Mouse (Mus musculus) myocyte (in vitro differentiated cells): ENCODE data around the gene Ccdc184. TPM values are rescaled to one million over a fixed set of nuclear protein-coding genes. Genes with fewer than 3 reads are reported as not detected.

Experiments used
- H3K27me3 ChIP-seq: one replicate; pipeline ENCODE4 v1.6.1; 2011; ENCODE audit not compliant: control insufficient read depth, insufficient read depth, insufficient read length
- H3K36me3 ChIP-seq: one replicate; pipeline ENCODE4 v1.6.1; 2011; ENCODE audit not compliant: control insufficient read depth, insufficient read depth
- H3K4me2 ChIP-seq: one replicate; pipeline ENCODE4 v1.6.1; 2011; ENCODE audit warnings: low read depth, control low read depth
- H3K4me3 ChIP-seq: one replicate; pipeline ENCODE4 v1.5.1; 2011; ENCODE audit warnings: mild to moderate bottlenecking, control low read depth, moderate library complexity
- H3K79me2 ChIP-seq: one replicate; pipeline ENCODE4 v1.6.1; 2011; ENCODE audit not compliant: control insufficient read depth, insufficient read depth
- H3ac ChIP-seq: one replicate; pipeline ENCODE4 v1.6.1; 2011; ENCODE audit not compliant: control insufficient read depth, insufficient read length
- CEBPB ChIP-seq: IDR thresholded peaks from 2 replicates; pipeline ENCODE4 v1.6.1; 2011; ENCODE audit warnings: mild to moderate bottlenecking, moderate library complexity; ENCODE audit not compliant: poor library complexity, insufficient read depth, severe bottlenecking
- E2F4 ChIP-seq: IDR thresholded peaks from one replicate; pipeline ENCODE4 v1.6.1; 2011; ENCODE audit warnings: mild to moderate bottlenecking, control low read depth, moderate library complexity; ENCODE audit not compliant: insufficient read depth
- MAX ChIP-seq: IDR thresholded peaks from one replicate; pipeline ENCODE4 v1.6.1; 2011; ENCODE audit warnings: low read depth, mild to moderate bottlenecking, control low read depth
- MYOD1 ChIP-seq, 3 experiments: IDR thresholded peaks; one replicate each; pipeline ENCODE4 v1.6.1; 2011; ENCODE audit warnings: control low read depth in 2 of 3, low read depth in 2 of 3, mild to moderate bottlenecking in 2 of 3, moderate library complexity in 1 of 3; ENCODE audit not compliant: insufficient read length in 2 of 3, control insufficient read depth in 1 of 3
- MYOG ChIP-seq, 3 experiments: IDR thresholded peaks; one replicate each; pipeline ENCODE4 v1.6.1; 2011; ENCODE audit warnings: control low read depth in 2 of 3, low read depth in 2 of 3, mild to moderate bottlenecking in 2 of 3; ENCODE audit not compliant: insufficient read length in 2 of 3, control insufficient read depth in 1 of 3, insufficient read depth in 1 of 3
- POLR2A ChIP-seq: IDR thresholded peaks from one replicate; pipeline ENCODE4 v1.6.1; 2011; ENCODE audit warnings: low read depth, mild to moderate bottlenecking, control low read depth, moderate library complexity; ENCODE audit not compliant: insufficient read length
- POLR2AphosphoS2 ChIP-seq: IDR thresholded peaks from one replicate; pipeline ENCODE4 v1.6.1; 2011; ENCODE audit warnings: low read depth, control low read depth; ENCODE audit not compliant: insufficient read length
- REST ChIP-seq: IDR thresholded peaks from one replicate; pipeline ENCODE4 v1.6.1; 2011; ENCODE audit warnings: mild to moderate bottlenecking, control low read depth, moderate library complexity; ENCODE audit not compliant: insufficient read depth, insufficient read length
- SRF ChIP-seq: IDR thresholded peaks from one replicate; pipeline ENCODE4 v1.6.1; 2011; ENCODE audit warnings: low read depth; ENCODE audit not compliant: control insufficient read depth, insufficient read length
- TCF12 ChIP-seq: IDR thresholded peaks from one replicate; pipeline ENCODE4 v1.6.1; 2011; ENCODE audit warnings: mild to moderate bottlenecking, control low read depth; ENCODE audit not compliant: poor library complexity, insufficient read depth, severe bottlenecking
- TCF3 ChIP-seq: IDR thresholded peaks from one replicate; pipeline ENCODE4 v1.6.1; 2011; ENCODE audit warnings: low read depth, control low read depth; ENCODE audit not compliant: insufficient read length
- USF1 ChIP-seq: IDR thresholded peaks from one replicate; pipeline ENCODE4 v1.6.1; 2011; ENCODE audit warnings: low read depth, mild to moderate bottlenecking, control low read depth, moderate library complexity
- polyA plus RNA-seq: library from polyadenylated mRNA; unstranded; fragments of >200 nt; fragmentation: generic; extraction: Trizol; gene quantifications from one replicate; pipeline ENCODE4 v1.2.1, GENCODE M21; 2012; ENCODE audit warnings: missing spikeins

Gene Ccdc184
- polyA plus RNA-seq, 1 experiment = 0.05 TPM

DNA sequence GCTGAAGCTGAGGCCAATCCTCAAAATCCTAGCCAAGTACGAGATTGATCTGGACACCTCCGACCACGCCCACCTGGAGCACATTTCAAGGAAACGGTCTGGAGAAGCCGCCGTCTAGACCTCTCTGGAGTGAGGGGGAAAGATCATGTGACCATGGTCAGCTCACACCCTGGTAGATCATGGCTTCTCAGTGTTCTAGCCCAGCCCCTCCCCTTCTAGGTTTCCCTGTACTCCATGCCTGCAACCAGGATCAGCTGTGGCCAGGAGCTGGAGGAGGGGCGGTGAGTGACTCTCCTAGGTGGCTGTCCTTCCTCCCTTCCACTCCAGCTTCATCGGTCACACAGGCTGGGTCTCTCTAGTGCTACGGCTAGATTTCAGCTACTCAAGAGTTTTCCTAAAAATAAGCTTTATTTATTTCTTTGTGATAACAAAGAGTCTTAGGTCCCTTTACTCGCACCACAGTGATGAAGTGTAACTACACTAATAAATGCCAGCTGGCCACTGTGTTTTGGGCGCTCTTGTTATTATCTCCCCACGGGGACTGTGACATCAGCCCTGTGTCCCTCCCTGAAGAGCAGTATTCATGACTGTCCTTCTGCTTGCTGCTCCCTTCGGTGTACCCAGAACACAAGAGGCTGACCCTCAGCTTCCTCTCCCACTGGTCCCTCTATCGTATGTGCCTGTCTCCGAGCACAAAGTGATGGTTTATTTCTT is 34.9 kb upstream of the Ccdc184 start:
- no peak overlapping the region for H3K4me2 ChIP-seq
- TF ChIP-seq POLR2A (peak; percentile 24), E2F4 (no peak), POLR2AphosphoS2 (peak; percentile 69)
- no peaks in the 10 kb centered on the region for H3K79me2 ChIP-seq
- H3K27me3 ChIP-seq = no peaks in the 10 kb centered on the region
- peaks cover 42% of the 10 kb centered on the region for H3K36me3 ChIP-seq
- no peak overlapping the region for H3K4me3 ChIP-seq
- no peak overlapping the region for H3ac ChIP-seq

DNA sequence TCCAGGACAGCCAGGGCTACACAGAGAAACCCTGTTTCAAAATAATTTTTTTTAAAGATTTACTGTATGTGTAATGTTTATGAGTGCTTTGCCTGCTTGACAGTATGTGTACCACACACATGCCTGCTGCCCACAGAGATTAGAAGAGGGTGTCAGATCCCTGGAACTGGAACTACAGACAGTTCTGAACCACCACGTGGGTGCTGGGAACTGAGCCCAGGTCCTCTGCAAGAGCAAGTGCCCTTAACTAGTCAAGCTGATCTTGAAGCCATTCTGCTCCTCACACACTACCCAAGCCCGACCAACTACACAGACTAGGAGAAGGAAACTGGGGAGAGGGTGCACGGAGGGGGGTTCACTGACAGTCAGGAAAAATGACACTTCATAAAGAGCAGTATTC is 33.5 kb upstream of the Ccdc184 start:
- Histone ChIP-seq H3K36me3 (peaks cover 41% of the 10 kb centered on the region), H3K4me3 (no peak overlapping the region), H3K27me3 (no peaks in the 10 kb centered on the region), H3K79me2 (no peaks in the 10 kb centered on the region), H3K4me2 (no peak overlapping the region), H3ac (no peak overlapping the region)
- TF ChIP-seq MYOD1 (IDR thresholded peaks at IDR 0.05; ENCODE audit: control insufficient read depth in 1 of 3, insufficient read length in 2 of 3, low read depth in 2 of 3) = no peak
- TF ChIP-seq POLR2A = peak; percentile 2
- no peak for TF ChIP-seq MYOG (IDR thresholded peaks at IDR 0.05; ENCODE audit: control insufficient read depth in 1 of 3, insufficient read depth in 1 of 3, insufficient read length in 2 of 3, low read depth in 2 of 3)
- TF ChIP-seq TCF12 = no peak
- no peak for TF ChIP-seq SRF
- no peak for TF ChIP-seq REST
- no peak for TF ChIP-seq MAX
- TF ChIP-seq USF1 = no peak
- TF ChIP-seq CEBPB = no peak
- TF ChIP-seq TCF3 = no peak
- no peak for TF ChIP-seq E2F4
- TF ChIP-seq POLR2AphosphoS2 = peak; percentile 35

DNA sequence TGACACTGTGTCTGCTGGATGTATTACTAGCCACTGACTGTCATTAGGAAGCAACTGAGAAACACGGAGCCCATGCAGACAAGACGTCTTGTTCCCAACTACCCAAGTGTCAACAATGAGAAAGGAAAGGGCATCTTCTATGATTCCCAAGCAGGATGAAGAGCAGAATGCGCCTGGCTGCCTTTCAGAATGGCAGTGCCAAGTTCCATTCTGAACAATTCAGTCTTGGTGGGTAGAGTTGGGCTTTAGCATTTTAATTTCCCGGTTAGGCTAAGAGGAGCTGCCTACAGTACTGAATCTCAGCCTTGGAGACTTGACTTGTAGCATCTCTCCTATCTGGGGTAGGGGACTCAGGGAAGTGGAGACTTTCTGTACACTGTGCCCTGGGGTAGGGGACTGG is 32.9 kb upstream of the Ccdc184 start:
- Histone ChIP-seq H3K79me2 (no peaks in the 10 kb centered on the region), H3K27me3 (no peaks in the 10 kb centered on the region), H3ac (no peak overlapping the region), H3K4me2 (no peak overlapping the region), H3K4me3 (no peak overlapping the region), H3K36me3 (peaks cover 43% of the 10 kb centered on the region)
- TF ChIP-seq CEBPB (no peak), USF1 (no peak), POLR2AphosphoS2 (peak; percentile 53), MYOG (IDR thresholded peaks at IDR 0.05; ENCODE audit: control insufficient read depth in 1 of 3, insufficient read depth in 1 of 3, insufficient read length in 2 of 3, low read depth in 2 of 3) (no peak)

DNA sequence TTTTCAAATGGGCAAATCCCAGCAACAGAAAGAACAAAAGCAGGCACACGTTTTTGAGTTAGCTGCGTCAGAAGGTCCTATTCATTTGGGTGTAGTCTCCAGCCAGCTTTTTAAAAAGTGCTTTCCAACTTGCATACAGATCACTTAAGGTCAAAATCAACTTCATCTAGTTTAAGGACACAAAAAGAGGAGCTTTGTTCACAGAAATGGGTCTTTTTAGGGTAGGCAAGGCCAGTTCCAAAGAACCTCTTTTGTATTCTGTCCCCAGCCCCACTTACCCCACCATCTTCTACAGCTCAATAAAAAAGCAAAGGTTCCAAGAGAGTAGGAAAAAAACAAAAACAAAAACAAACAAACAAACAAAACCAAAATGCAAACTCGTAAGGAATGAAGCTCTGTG is 32.3 kb upstream of the Ccdc184 start:
- no peaks in the 10 kb centered on the region for H3K79me2 ChIP-seq
- H3K27me3 ChIP-seq = no peaks in the 10 kb centered on the region
- no peak overlapping the region for H3K4me3 ChIP-seq
- H3K4me2 ChIP-seq = no peak overlapping the region
- peaks cover 49% of the 10 kb centered on the region for H3K36me3 ChIP-seq
- TF ChIP-seq POLR2A (no peak), TCF3 (no peak), TCF12 (no peak), REST (no peak), POLR2AphosphoS2 (no peak), MYOG (IDR thresholded peaks at IDR 0.05; ENCODE audit: control insufficient read depth in 1 of 3, insufficient read depth in 1 of 3, insufficient read length in 2 of 3, low read depth in 2 of 3) (no peak), CEBPB (no peak), E2F4 (no peak)
- H3ac ChIP-seq = no peak overlapping the region

DNA sequence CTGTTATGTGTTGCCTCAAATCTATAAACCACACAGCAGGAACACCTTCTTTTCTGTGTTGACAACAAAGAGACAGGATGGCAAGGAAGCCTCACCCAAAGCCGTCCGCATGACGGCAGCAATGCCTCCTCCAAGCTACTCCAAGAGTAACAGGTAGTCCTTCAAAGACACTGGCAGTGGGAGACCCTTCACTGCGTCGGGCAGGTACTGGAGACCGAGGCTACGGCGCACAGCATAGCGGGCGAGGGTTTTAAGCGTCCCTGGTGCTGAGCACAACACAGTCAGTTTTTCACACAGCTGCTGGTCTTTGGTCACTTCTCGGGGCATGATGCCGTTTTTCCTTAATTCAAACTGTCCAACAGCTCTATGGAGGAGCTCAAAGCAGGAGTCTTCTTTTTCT is 31.3 kb upstream of the Ccdc184 start:
- Histone ChIP-seq H3K4me2 (no peak overlapping the region), H3K4me3 (no peak overlapping the region), H3K79me2 (no peaks in the 10 kb centered on the region), H3ac (no peak overlapping the region), H3K36me3 (peaks cover 57% of the 10 kb centered on the region), H3K27me3 (no peaks in the 10 kb centered on the region)
- TF ChIP-seq E2F4 (no peak), MYOG (IDR thresholded peaks at IDR 0.05; ENCODE audit: control insufficient read depth in 1 of 3, insufficient read depth in 1 of 3, insufficient read length in 2 of 3, low read depth in 2 of 3) (no peak), POLR2AphosphoS2 (peak; percentile 71), TCF12 (no peak), CEBPB (no peak), MAX (no peak), TCF3 (no peak), MYOD1 (IDR thresholded peaks at IDR 0.05; ENCODE audit: control insufficient read depth in 1 of 3, insufficient read length in 2 of 3, low read depth in 2 of 3) (no peak), SRF (no peak), REST (no peak), POLR2A (peak; percentile 31), USF1 (no peak)
